Mouse (Mus musculus) urinary bladder, adult 18-20 months (tissue): Measurements from ENCODE around the gene Gstt2.
"Not testable (repeated sequence)": the region's sequence is repeated elsewhere in the genome, so short reads cannot be mapped to it uniquely, and the experiment has no call there.

Experiments
- DNase-seq, 2 experiments: peaks; one replicate each; pipeline ENCODE4 v3.0.0; 2022; ENCODE audit warnings: low spot score in 2 of 2, mixed read lengths in 2 of 2

Gstt2 gene

DNA sequence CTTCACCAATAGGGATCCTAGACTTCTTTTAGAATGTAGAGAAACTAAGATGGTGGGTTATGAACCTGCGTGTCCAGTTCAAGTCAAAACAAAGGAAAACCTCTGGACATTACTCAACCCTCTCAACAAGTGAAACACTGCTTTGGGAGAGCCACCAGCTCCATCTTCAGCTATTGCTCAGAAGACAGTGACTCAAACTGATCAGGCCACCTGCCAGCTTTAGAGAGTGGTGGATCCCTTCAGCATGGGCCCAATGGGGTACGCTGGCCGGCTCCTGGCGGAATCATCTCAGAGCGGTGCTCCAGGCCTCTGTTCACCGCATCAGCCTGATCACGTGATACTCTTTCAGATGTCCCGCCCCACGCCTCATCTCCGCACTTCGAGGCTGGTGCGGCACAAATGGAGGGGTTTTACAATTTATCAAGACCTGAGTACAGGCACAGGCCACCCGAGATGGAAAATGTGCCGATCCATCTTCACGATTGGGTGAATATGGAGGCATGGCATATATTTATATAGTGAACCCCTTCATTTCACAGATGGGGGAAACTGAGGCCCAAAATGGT is 18.3 kb upstream of the Gstt2 start:
- no peak for DNase-seq

DNA sequence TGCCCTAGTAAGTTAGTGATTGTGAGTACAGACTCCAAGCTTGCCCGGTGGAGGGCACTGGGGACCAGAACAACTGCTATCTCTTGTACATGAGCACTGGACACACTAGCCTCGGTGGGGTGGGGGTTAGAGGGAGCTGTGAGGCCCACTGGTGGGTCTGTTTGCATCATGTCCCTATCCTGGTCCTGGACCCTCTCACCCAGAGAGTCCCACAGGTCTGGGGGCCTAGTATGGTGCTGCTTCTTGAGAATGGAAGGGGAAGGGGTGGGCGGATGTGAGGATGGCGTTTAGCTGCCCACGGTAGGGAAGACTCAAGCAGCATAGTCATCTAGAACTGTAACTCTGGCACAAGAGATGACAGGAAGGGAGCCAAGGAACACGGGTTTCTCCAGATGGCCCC is 17.6 kb upstream of the Gstt2 start:
- no peak for DNase-seq

DNA sequence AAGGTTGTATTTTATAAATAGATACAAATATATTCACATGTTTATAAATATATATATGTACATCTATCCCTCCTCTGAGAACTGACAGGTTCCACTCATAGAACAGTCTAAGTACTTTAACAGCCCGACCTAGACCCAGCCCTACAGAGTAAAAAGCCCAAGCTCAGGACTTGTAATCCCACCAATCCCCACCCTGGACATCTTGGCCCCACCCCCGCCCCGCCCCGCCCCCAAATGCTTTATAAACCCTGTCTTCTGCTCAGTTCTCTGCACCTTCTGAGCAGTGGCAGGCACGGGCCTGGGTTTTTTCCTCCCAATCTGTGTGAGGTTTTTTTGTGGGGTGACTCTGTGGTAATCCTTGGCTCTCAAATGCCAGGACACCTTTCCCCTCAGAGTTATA is 16.9 kb upstream of the Gstt2 start:
- no peak for DNase-seq

DNA sequence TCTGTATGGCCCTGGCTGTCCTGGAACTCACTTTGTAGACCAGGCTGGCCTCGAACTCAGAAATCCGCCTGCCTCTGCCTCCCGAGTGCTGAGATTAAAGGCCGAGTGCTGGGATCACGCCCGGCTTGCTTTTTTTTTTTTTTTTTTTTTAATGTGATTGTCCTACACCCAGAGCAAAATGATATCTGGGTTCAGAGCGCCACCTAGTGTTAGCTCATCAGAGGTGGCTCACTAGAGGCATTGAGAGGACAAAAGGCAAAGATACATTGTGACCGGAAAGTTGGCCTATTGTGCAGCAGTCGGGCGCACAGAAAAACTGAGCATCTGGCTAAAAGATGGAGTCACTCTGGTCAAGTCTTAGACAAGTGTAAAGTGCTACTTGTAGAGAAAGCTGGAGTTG is 16.2 kb upstream of the Gstt2 start:
- DNase-seq: peak; percentile 59 to 65

DNA sequence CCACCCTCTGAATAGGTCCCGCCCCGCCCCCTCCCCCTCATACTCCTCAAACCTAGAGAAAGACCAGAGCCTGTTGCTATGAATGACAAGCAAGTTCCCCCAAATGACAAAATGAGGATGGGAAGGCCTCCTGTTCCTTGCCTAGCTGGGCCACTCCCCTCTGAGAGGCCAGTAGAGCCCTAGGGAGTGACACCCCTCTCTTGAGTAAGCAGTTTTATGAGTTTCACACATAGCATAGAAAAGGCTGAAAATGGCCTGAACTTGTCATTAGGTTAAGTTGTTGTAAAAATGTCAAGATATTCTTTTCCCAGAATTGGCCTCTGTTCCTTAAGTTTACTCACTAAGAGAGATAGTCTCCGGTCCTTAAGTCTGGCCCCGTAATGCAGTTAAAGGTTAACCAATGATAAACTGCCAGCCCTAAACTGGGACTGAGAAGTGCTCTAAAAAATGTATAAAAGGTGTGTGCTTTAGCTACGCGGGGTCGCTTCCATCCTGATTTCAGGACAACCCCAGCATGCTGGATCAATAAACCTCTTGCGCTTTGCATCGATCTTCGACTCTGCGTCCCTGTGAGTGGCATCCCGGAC is 15.4 kb upstream of the Gstt2 start:
- no peak for DNase-seq

DNA sequence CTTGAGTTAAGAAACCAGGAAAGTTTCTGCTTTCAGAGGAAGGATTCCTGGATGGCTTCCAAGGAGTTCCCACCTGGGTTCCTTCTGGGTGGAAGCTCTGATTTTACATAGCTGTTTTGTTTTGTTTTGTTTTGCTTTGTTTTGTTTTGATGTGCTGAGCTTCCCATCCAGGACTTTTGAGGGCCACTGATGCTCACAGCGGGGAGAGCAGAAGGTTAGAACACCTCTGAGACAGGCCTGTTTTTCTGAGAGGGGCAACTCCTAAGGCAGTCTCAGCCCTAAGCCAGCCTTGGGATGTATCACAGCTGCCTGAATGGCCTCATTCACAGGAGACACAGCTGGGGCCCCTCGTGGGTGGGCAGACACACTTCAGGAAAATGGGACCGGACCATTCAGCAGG is 14.5 kb upstream of the Gstt2 start:
- no peak for DNase-seq

DNA sequence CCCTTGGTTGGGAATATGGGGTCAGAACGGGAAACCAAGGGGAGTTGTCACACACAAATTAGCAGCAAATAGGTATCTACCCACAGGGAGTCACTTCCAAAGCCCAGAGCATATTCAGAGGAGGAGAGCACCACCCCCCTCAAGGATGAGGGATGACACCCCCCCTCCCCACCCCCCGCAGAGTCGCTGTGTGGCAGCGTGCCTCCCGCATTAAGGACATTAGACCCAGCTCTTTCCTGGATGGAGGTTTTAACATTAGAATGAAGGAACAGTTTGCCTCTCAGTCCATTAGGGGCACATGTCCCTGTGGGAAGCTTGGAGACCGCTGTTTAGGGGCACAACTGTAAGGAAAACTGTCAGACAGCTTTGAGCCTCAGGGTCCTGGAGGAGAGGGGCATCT is 13.9 kb upstream of the Gstt2 start:
- DNase-seq: no peak

DNA sequence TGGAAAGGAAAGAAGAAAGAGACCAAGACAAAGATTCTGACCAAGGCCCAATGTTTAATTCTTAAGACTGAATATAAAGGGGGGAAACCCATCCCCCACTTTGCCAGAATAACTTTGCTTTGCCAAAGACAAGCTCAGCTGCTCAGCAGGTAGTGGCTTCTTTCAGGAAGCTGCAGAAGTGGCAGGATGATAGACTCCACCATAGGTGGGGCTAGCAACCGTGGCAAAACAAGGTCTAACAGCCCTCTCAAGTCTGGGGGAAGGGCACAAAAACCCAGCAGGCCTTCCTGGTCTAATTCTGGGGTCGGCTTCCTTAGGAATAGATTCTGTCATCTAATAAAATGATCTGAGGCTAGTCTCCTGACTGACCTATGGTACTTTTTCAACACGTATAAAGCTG is 11.2 kb upstream of the Gstt2 start:
- no peak for DNase-seq

DNA sequence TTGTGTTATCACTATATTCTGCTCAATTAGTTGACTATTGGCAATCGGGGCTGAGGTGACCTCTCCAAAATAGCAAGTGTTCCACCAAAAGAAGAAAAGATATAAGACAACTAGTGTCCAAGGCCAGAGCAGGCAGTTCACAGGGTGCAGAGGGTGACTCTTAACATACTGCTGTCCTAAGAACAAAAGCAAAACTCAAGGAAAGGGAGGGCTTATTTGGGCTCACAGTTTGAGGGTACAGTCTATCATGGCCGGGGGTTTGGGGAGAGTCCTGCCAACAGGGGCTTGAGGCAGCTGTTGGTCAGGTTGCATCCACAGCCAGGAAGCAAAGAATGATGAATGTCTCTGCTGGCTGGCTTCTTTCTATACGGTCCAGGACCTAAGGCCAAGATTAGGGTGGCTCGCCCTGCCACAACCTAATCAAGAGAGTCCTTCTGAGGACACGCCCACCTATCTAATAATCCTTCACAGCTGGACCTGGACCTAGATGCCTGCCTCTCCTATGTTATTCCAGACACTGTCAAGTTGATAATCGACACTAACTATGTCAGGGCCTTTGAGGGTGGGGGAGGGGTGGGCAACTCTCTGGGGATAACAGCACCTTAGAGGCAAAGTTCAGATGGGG is 8.2 kb upstream of the Gstt2 start:
- DNase-seq: no peak

DNA sequence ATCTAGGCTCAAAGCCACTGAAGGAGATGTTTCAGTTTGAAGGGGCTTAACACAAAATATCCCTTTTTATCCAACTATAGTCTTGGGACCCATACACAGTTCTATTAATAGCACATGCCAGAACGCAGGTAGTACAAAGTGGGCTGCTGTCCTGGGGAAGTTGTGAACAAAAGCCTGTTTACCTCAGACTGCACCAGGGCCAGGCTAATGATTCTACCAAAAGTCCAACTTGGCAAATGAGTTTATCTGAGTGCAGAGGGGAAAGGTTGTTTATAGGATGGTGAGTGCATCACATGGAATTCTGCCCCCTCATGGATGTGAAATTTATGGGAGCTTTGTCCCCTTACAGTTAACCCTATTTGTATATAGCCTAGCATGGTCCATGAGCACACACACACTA is 7.6 kb upstream of the Gstt2 start:
- no peak for DNase-seq

DNA sequence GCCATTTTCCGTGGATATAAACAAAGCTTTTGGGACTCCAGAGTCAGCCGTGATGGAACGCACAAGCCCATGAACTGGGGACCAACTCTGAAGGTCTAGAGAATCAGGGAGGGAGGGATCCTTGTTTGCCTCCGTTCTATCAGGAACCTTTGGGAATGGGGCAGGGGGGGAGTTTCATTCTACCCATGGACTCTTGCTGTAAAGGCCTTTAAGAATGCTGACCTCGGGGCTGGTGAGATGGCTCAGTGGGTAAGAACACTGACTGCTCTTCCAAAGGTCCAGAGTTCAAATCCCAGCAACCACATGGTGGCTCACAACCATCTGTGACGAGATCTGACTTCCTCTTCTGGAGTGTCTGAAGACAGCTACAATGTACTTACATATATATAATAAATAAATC is 6.7 kb upstream of the Gstt2 start:
- not testable (repeated sequence) for DNase-seq

DNA sequence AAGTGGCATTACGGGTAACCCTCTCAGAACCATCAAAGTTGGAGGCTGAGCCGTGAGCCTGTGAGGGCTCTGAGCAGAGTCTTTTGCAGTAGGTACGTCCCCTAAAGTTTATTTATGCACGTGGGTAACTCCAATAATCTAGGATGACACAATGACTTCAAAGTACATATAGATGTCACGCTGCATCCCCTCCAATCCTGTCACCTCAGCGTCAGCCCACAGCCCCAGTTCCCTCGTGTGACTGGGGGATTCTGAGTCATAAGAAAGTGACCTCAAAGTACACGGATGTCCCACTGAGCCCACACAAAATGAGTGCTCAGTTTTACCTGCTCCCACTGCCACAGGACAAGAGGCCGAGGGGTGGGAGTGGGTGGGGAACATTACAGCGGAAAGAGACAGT is 1.9 kb upstream of the Gstt2 start:
- no peak for DNase-seq

DNA sequence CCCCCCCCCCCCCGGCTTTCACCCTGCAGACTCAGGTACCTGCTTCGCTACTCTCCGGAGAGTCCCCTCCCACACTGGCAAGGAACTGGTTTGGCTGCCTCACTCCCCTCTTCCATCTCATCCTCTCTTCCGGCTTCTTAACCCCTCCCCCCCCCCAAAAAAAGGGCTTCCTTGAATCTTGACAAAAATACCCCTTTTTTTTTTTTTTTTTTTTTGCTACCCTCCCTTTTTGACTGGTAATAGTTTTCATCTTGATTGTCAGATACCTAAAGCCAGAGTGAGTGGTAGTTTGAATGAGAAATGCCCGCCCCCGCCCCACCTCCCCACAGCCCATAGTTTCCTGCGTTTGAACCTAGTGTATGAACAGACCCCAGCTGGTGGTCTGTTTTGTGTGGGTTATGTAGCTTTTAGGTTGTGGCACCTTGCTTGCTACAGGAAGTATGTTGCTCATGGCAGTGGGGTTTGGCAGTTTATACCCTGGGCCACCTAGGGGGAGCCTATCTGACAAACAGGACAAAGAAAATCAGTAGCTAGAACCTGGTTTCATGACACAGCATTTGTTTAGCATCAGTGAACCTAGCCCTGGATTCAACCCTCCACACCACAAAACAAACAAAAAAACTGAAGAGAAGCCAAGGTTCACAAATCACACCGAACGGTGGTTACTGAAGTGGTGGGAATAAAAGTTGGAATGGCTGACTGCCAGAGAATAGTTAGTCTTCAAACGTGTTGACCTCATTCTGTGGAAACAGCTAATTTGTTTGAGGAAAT is 1.3 kb downstream of the Gstt2 start:
- DNase-seq: peak in 1 of 2 experiments; percentile 31

DNA sequence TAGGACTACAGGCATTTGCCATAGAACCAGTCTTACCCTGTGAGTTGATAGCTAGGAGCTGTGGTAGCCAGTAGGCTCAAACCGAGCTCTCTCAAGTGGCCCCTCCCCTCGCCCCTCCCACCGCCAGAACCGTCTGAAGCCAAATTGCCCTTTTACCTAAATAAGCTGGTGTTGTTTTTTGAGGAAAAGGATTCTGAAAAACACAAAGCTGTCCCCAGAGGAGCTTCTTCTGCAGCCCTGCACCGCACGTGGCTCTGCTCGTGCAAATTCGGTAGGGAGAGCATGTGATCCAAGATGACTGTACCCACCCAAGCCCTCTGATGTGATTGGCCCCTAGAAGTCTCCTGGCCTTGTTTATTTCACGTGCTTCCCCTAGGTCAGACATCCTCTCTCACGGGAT is 1.9 kb downstream of the Gstt2 start:
- DNase-seq: peak; percentile 60 to 77

DNA sequence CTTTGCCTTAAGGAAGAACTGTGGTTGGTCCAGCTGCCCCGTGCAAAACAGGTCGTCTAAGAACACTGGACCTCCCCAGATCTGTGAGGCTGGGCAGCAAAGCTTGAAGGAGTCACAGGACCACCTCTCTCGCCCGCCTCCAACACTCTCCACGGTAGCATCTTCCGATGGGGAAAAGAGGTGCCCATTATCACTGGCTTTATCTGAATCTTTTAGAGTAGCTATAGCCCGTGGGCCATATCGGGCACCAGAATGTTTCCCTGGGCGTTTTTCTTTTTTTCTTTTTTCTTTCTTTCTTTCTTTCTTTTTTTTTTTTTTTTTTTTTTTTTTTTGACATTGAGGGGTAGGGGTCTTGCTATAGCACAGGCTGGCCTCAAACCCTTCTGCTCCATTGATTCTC is 2.5 kb downstream of the Gstt2 start:
- DNase-seq: no peak

DNA sequence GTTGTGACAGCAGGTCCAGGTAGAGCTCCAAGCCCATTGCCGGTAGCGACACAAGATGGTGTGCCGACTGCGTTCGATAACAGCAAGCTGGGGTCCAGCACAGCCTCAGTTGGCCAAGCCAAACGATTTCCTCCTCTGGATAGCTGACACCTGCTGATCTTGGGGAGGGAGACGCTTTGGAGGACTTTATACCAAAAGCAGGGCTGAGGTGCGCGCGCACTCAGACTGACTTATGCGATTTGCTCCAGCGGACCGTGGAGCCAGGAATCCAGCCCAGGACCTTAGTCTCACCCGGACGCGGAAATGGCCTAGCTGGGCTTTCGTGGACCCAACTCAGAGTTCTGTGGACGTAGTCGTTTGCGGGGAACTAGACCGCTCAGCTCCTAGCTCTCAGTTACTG is 3.0 kb downstream of the Gstt2 start:
- DNase-seq: peak; percentile 75 to 80

DNA sequence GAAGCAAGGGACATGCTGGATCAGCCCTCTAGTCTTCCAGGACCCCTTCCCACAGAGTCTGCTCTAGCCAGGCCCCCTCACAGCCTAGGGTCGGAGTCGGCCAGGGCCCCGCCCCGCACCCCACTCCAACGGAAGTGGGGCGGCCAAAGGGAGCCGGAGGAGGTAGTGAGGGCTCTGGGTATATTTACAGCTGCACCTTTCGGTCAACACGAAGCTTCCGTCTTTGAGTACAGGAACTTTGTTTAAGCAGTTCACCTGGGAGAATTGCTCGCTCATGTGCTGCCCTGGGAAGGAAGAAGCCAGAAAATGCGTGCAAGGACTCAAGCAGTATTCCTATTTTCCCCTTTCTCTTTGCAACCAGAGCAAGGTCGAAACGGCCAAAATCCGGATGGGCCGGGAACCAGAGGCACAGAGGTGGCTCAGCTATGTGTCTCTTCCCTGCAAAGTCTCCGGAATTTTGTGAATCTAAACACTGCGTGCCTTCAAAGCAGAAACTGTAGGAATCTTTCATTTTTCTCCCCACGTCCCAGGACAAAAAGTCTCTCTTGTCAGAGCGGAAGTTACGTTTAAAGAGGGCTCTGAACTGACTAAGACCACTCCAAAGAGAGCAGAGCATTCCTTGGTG is 3.7 kb downstream of the Gstt2 start:
- peak; percentile 22 to 45 for DNase-seq

DNA sequence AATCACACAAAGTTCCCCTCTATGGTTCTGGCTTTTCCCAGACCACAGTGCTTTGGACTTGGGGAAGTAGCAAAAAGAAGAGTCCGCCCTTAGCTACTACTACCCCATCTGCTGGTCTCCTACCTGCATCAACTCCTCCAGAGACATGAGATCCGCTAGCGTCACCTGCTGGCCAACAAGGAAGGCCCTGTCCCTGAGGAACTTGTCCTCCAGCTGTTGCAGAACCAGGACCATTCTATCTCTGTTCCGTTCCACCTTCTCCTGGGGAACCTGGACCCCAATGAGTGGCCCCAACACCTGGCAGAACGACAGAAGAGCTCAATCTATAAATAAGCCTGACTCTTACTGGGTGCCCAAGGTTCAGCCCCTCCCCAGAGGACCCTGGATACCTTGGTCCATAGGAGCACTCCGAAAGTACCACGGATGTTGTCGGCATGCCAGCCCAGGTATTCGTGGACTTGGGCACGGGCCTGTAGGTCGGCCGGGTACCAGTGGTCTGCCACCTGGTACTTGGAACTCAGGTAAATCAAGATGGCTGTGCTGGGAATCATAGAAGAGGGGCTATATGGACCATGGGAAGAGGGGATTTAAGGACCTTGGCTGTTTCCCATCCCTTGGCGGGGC is 4.8 kb downstream of the Gstt2 start:
- peak; percentile 63 to 65 for DNase-seq

DNA sequence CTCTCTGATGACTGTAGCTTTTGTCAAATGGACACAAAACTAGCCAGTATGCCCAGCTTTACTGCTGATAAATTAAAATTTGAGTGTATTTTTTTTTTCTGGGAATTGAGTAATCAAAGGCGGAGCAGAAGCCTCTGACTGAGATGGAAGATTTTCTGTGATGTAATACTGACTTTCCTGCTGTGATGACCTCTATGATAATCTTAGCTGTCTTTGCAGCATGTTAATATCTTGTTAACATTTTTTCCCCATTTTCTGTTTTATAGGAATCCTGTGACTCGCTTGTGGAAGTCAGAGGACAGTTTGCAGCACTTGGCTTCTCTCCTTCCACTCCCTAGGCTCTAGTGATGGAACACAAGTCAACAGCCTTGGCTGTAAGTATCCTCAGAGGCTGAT is 7.0 kb downstream of the Gstt2 start:
- DNase-seq: no peak

DNA sequence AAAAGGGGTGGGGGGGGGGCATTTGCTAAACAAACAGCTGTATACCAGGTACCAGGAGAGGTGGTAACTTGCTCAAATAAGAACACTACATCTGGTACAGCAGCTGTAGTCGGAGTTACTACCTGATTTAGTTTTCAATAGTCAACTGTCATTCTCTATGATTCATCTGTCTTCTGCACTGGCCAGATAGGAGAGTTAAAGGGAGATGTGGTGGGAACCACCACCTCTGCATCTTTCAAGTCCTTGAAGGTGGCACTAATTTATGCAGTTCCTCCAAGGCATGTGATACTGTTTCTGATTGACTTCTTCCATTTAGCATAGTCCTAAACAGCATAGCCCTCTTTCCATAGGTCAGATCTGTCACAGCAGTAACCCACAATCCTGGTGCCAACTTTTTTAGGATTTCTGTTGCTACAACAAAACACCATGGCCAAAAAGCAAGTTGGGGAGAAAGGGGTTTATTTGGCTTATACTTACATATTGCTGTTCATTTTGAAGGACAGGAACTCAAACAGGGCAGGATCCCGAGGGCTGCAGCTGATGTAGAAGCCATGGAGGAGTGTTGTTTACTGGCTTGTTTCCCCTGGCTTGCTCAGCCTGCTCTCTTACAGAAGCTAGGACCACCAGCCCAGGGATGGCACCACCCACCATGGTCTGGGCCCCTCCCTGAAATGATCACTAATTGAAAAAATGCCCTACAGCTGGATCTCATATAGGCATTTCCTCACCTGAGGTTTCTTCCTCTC is 7.5 kb downstream of the Gstt2 start:
- no peak for DNase-seq

DNA sequence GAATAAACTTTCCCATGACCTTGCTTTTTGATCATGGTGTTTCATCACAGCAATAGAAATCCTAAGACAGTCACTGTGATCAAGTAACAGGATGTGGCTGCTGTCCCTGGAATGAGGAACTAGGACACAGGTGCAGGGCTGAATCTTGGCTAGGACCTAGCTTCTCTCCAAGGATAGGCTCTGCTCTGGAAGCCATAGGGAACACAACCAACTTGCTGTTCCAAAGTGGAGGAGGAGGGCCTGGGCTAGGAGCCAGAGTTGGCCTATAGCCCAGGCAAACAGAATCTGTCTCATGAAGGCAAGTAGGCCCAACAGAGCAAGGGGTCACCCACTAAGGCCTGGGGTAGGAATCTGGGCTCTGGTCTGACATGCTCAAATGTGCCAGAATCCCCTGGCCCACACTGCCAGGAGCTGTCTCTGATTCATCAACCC is 8.7 kb downstream of the Gstt2 start:
- DNase-seq: no peak
